Mouse (Mus musculus) lung, embryonic 16.5 days (tissue): ENCODE results near the gene Kif3a. TPM values are rescaled to one million over a fixed set of nuclear protein-coding genes. Genes with fewer than 3 reads are reported as not detected.

Experiments used
- ATAC-seq: fragments of 200-750 bp; cut with Nextera tagmentation; 2 replicates; pipeline ENCODE4 v1.8.0; 2017; ENCODE audit warnings: low read depth, mild to moderate bottlenecking, moderate library complexity
- H3K27ac ChIP-seq: fragments of 300-500 bp; sonication (generic); 2 replicates; pipeline ENCODE4 v1.5.1; 2014; ENCODE audit warnings: mild to moderate bottlenecking, control low read depth, low read length
- H3K27me3 ChIP-seq: fragments of 300-500 bp; sonication (generic); 2 replicates; pipeline ENCODE4 v1.6.1; 2014; ENCODE audit warnings: low read depth, low read length, mixed read lengths; ENCODE audit not compliant: control insufficient read depth, insufficient read depth
- H3K36me3 ChIP-seq: fragments of 300-500 bp; sonication (generic); 2 replicates; pipeline ENCODE4 v1.6.1; 2014; ENCODE audit warnings: low read length; ENCODE audit not compliant: control insufficient read depth, insufficient read depth
- H3K4me1 ChIP-seq: fragments of 300-500 bp; sonication (generic); replicated peaks from 2 replicates; pipeline ENCODE4 v1.6.1; 2014; ENCODE audit warnings: low read length, mixed read lengths; ENCODE audit not compliant: control insufficient read depth, insufficient read depth
- H3K4me2 ChIP-seq: fragments of 300-500 bp; sonication (generic); 2 replicates; pipeline ENCODE4 v1.6.1; 2014; ENCODE audit warnings: low read depth, low read length, control low read depth
- H3K4me3 ChIP-seq: fragments of 300-500 bp; sonication (generic); 2 replicates; pipeline ENCODE4 v1.5.1; 2014; ENCODE audit warnings: mild to moderate bottlenecking, low read length, control low read depth
- H3K9ac ChIP-seq: fragments of 300-500 bp; sonication (generic); 2 replicates; pipeline ENCODE4 v1.6.1; 2014; ENCODE audit warnings: low read length, control low read depth
- H3K9me3 ChIP-seq: fragments of 300-500 bp; sonication (generic); 2 replicates; pipeline ENCODE4 v1.6.1; 2016; ENCODE audit warnings: low read length; ENCODE audit not compliant: control insufficient read depth
- WGBS: fragments of 180-500 bp; shearing (Covaris S2); extraction: QIAGEN DNeasy Blood & Tissue Kit; methylation state at CpG from one replicate; pipeline ENCODE4 v1.1.7; 2014; 5-methylcytosine and 5-hydroxymethylcytosine counted together
- polyA plus RNA-seq: library from polyadenylated mRNA; unstranded; fragments of >200 nt; fragmentation: Nextera tagmentation; extraction: Ambion mirVana; gene quantifications from 2 replicates; pipeline ENCODE4 v1.2.1, GENCODE M21; 2015

The Kif3a gene
- polyA plus RNA-seq, 1 experiment from 2014 or later: 65.9 TPM

- Histone ChIP-seq H3K36me3 (peaks cover 12% of the 10 kb centered on the region; the same call in 1 of the 2 replicates), H3K27ac (no peak overlapping the region), H3K4me1 (no peaks in the 10 kb centered on the region), H3K27me3 (no peaks in the 10 kb centered on the region), H3K4me2 (no peak overlapping the region), H3K9me3 (no peaks in the 10 kb centered on the region), H3K4me3 (no peak overlapping the region), H3K9ac (no peak overlapping the region)
- WGBS: 88% methylated on average over 5 of the region's 5 CpGs
- no peak for ATAC-seq
Observed at GRCm38 (mm10) chr11:53591116-53591515, 23.9 kb downstream of the Kif3a start.

GRCm38 (mm10) chr11:53604983-53605382 is 37.8 kb downstream of the Kif3a start:
- Histone ChIP-seq H3K4me3 (no peak overlapping the region), H3K4me2 (no peak overlapping the region), H3K9me3 (no peaks in the 10 kb centered on the region), H3K36me3 (no peaks in the 10 kb centered on the region; the same call in 1 of the 2 replicates), H3K27me3 (no peaks in the 10 kb centered on the region), H3K4me1 (0 out of 2 replicates have a peak, but pooled peaks cover 2% of the 10 kb centered on the region), H3K27ac (no peak overlapping the region), H3K9ac (no peak overlapping the region)
- ATAC-seq: no peak
- 89% methylated on average over 3 of the region's 3 CpGs for WGBS

GRCm38 (mm10) chr11:53605609-53606008 is 38.4 kb downstream of the Kif3a start:
- Histone ChIP-seq H3K27ac (no peak overlapping the region), H3K36me3 (no peaks in the 10 kb centered on the region; the same call in 1 of the 2 replicates), H3K9ac (no peak overlapping the region), H3K4me1 (0 out of 2 replicates have a peak, but pooled peaks cover 2% of the 10 kb centered on the region), H3K9me3 (no peaks in the 10 kb centered on the region), H3K4me3 (no peak overlapping the region), H3K27me3 (no peaks in the 10 kb centered on the region), H3K4me2 (no peak overlapping the region)
- no peak for ATAC-seq
- WGBS: 6% methylated on average over 12 of the region's 12 CpGs

GRCm38 (mm10) chr11:53609231-53609630 is 42.1 kb downstream of the Kif3a start:
- H3K9ac ChIP-seq: no peak overlapping the region
- H3K27ac ChIP-seq: no peak overlapping the region
- H3K9me3 ChIP-seq: no peaks in the 10 kb centered on the region; the same call in 1 of the 2 replicates
- H3K4me1 ChIP-seq: 0 out of 2 replicates have a peak, but pooled peaks cover 2% of the 10 kb centered on the region
- H3K36me3 ChIP-seq: no peaks in the 10 kb centered on the region
- WGBS: 77% methylated on average over 6 of the region's 6 CpGs
- H3K4me2 ChIP-seq: no peak overlapping the region
- no peak for ATAC-seq
- no peak overlapping the region for H3K4me3 ChIP-seq
- no peaks in the 10 kb centered on the region for H3K27me3 ChIP-seq

GRCm38 (mm10) chr11:53609672-53610071 is 42.5 kb downstream of the Kif3a start:
- Histone ChIP-seq H3K9me3 (no peaks in the 10 kb centered on the region; the same call in 1 of the 2 replicates), H3K4me2 (no peak overlapping the region), H3K36me3 (no peaks in the 10 kb centered on the region), H3K27me3 (no peaks in the 10 kb centered on the region), H3K27ac (no peak overlapping the region), H3K4me1 (0 out of 2 replicates have a peak, but pooled peaks cover 2% of the 10 kb centered on the region), H3K9ac (no peak overlapping the region), H3K4me3 (no peak overlapping the region)
- ATAC-seq: no peak
- 73% methylated on average over 3 of the region's 3 CpGs for WGBS

GRCm38 (mm10) chr11:53615172-53615571 is 48.0 kb downstream of the Kif3a start:
- no peaks in the 10 kb centered on the region for H3K36me3 ChIP-seq
- no peak for ATAC-seq

GRCm38 (mm10) chr11:53615575-53615974 is 48.4 kb downstream of the Kif3a start:
- no peaks in the 10 kb centered on the region for H3K4me1 ChIP-seq
- WGBS: 89% methylated on average over 8 of the region's 8 CpGs
- H3K36me3 ChIP-seq: no peaks in the 10 kb centered on the region
- no peak overlapping the region for H3K4me3 ChIP-seq
- H3K27ac ChIP-seq: no peak overlapping the region
- no peak overlapping the region for H3K9ac ChIP-seq
- H3K9me3 ChIP-seq: no peaks in the 10 kb centered on the region; the same call in 1 of the 2 replicates
- H3K4me2 ChIP-seq: no peak overlapping the region
- no peak for ATAC-seq
- H3K27me3 ChIP-seq: no peaks in the 10 kb centered on the region

More at GRCm38 (mm10) chr11:53615172-53615571, 48.0 kb downstream of the Kif3a start:
- no peaks in the 10 kb centered on the region for H3K4me1 ChIP-seq
- 54% methylated on average over 6 of the region's 6 CpGs for WGBS
- H3K27ac ChIP-seq: no peak overlapping the region
- H3K9me3 ChIP-seq: no peaks in the 10 kb centered on the region; the same call in 1 of the 2 replicates
- H3K4me2 ChIP-seq: no peak overlapping the region
- no peak overlapping the region for H3K9ac ChIP-seq
- no peak overlapping the region for H3K4me3 ChIP-seq
- no peaks in the 10 kb centered on the region for H3K27me3 ChIP-seq

- Histone ChIP-seq H3K4me2 (no peak overlapping the region), H3K9me3 (no peaks in the 10 kb centered on the region), H3K27me3 (no peaks in the 10 kb centered on the region), H3K27ac (no peak overlapping the region), H3K9ac (no peak overlapping the region), H3K4me3 (no peak overlapping the region), H3K4me1 (no peaks in the 10 kb centered on the region), H3K36me3 (no peaks in the 10 kb centered on the region)
- 57% methylated on average over 8 of the region's 8 CpGs for WGBS
- ATAC-seq: no peak
Observed at GRCm38 (mm10) chr11:53616748-53617558, 49.8 kb downstream of the Kif3a start.

GRCm38 (mm10) chr11:53617562-53618109 is 50.5 kb downstream of the Kif3a start:
- WGBS: 64% methylated on average over 4 of the region's 4 CpGs
- ATAC-seq: no peak
- Histone ChIP-seq H3K27ac (no peak overlapping the region), H3K9ac (no peak overlapping the region), H3K36me3 (no peaks in the 10 kb centered on the region), H3K4me1 (no peaks in the 10 kb centered on the region), H3K27me3 (no peaks in the 10 kb centered on the region), H3K9me3 (no peaks in the 10 kb centered on the region), H3K4me3 (no peak overlapping the region), H3K4me2 (no peak overlapping the region)
